Mouse (Mus musculus) heart, postnatal 0 days (tissue): ENCODE data around the gene Cyp2d22.

Source experiments
- CTCF ChIP-seq: IDR thresholded peaks from 2 replicates; pipeline ENCODE4 v1.5.1; 2016; ENCODE audit warnings: antibody characterized with exemption, control low read depth, low read depth
- EP300 ChIP-seq: IDR thresholded peaks from 2 replicates; pipeline ENCODE4 v1.6.1; 2016; ENCODE audit warnings: antibody characterized with exemption, low read depth

- TF ChIP-seq CTCF = no peak
- 0 out of 2 replicates have a peak, but pooled peaks have one; percentile 8 for TF ChIP-seq EP300
These were observed 39.0 kb downstream of the Cyp2d22 start for GRCm38 (mm10) chr15:82341036-82341501.
